Mouse (Mus musculus): ENCODE data around the gene Cldn4. TPM values are rescaled to one million over a fixed set of nuclear protein-coding genes. Genes with fewer than 3 reads are reported as not detected.

Gene Cldn4
- polyA plus RNA-seq, 1 experiment from 2014 or later, result 35.4 TPM

Other genes starting within 250 kb of the Cldn4 start
- 12.4 and 96.1 TPM in 2 replicates for gene Eln, start 199.6 kb downstream of the Cldn4 start, polyA plus RNA-seq (2015; fragmentation: Nextera tagmentation; extraction: Ambion mirVana)
- not detected in 2 replicates for gene Tmem270, start 40.2 kb downstream of the Cldn4 start, polyA plus RNA-seq (2015; fragmentation: Nextera tagmentation; extraction: Ambion mirVana)
- 4.1 and 5.0 TPM in 2 replicates for gene Cldn13, start 31.4 kb downstream of the Cldn4 start, polyA plus RNA-seq (2015; fragmentation: Nextera tagmentation; extraction: Ambion mirVana)
- 19.9 and 29.5 TPM in 2 replicates for gene Mettl27, start 14.6 kb downstream of the Cldn4 start, polyA plus RNA-seq (2015; fragmentation: Nextera tagmentation; extraction: Ambion mirVana)
- gene Cldn3, start 39.3 kb upstream of the Cldn4 start, polyA plus RNA-seq (2015; fragmentation: Nextera tagmentation; extraction: Ambion mirVana), result 6.4 and 6.8 TPM in 2 replicates
- 51.0 and 52.2 TPM in 2 replicates for gene Abhd11, start 62.2 kb upstream of the Cldn4 start, polyA plus RNA-seq (2015; fragmentation: Nextera tagmentation; extraction: Ambion mirVana)
- gene Stx1a, start 76.5 kb upstream of the Cldn4 start, polyA plus RNA-seq (2015; fragmentation: Nextera tagmentation; extraction: Ambion mirVana), result 3.2 and 3.3 TPM in 2 replicates
- 28.7 and 28.8 TPM in 2 replicates for gene Dnajc30, start 117.3 kb upstream of the Cldn4 start, polyA plus RNA-seq (2015; fragmentation: Nextera tagmentation; extraction: Ambion mirVana)
- gene Bud23, start 118.0 kb upstream of the Cldn4 start, polyA plus RNA-seq (2015; fragmentation: Nextera tagmentation; extraction: Ambion mirVana), result 103 and 119 TPM in 2 replicates
- gene Vps37d, start 131.3 kb upstream of the Cldn4 start, polyA plus RNA-seq (2015; fragmentation: Nextera tagmentation; extraction: Ambion mirVana), result 1.6 and 1.7 TPM in 2 replicates
- gene Mlxipl, start 143.0 kb upstream of the Cldn4 start, polyA plus RNA-seq (2015; fragmentation: Nextera tagmentation; extraction: Ambion mirVana), result 0.38 and 0.39 TPM in 2 replicates
- 13.1 and 13.7 TPM in 2 replicates for gene Tbl2, start 202.7 kb upstream of the Cldn4 start, polyA plus RNA-seq (2015; fragmentation: Nextera tagmentation; extraction: Ambion mirVana)
- 88.1 and 99.0 TPM in 2 replicates for gene Bcl7b, start 221.3 kb upstream of the Cldn4 start, polyA plus RNA-seq (2015; fragmentation: Nextera tagmentation; extraction: Ambion mirVana)
- 34.5 and 37.0 TPM in 2 replicates for gene Baz1b, start 240.3 kb upstream of the Cldn4 start, polyA plus RNA-seq (2015; fragmentation: Nextera tagmentation; extraction: Ambion mirVana)